Mouse (Mus musculus) ovary, postnatal 10 days (tissue): ENCODE data around the gene Clmp.
A peak's percentile ranks its signal among the peaks of the same experiment; 100 is the strongest.
"Not testable (repeated sequence)": the region's sequence is repeated elsewhere in the genome, so short reads cannot be mapped to it uniquely, and the experiment has no call there.

Source experiments
- DNase-seq: peaks from one replicate; pipeline ENCODE4 v3.0.0; 2022; ENCODE audit warnings: low spot score

The Clmp gene

GRCm38 (mm10) chr9:40731591-40732048 lies 45.9 kb downstream of the Clmp start:
- no peak for DNase-seq

- DNase-seq = no peak
Measured at GRCm38 (mm10) chr9:40732302-40732701, 46.5 kb downstream of the Clmp start.

- DNase-seq = no peak
Measured at GRCm38 (mm10) chr9:40737117-40737516, 51.4 kb downstream of the Clmp start.

- DNase-seq = no peak
Measured at GRCm38 (mm10) chr9:40743525-40744034, 57.8 kb downstream of the Clmp start.

- DNase-seq = no peak
Measured at GRCm38 (mm10) chr9:40744233-40744632, 58.5 kb downstream of the Clmp start.

GRCm38 (mm10) chr9:40746796-40747195 lies 61.0 kb downstream of the Clmp start:
- DNase-seq = no peak

- DNase-seq = no peak
Measured at GRCm38 (mm10) chr9:40747249-40747648, 61.5 kb downstream of the Clmp start.

GRCm38 (mm10) chr9:40749832-40750620 lies 64.3 kb downstream of the Clmp start:
- DNase-seq = no peak

- DNase-seq = no peak
Measured at GRCm38 (mm10) chr9:40751749-40752148, 66.0 kb downstream of the Clmp start.

GRCm38 (mm10) chr9:40756401-40756800 lies 70.6 kb downstream of the Clmp start:
- no peak for DNase-seq

GRCm38 (mm10) chr9:40757105-40757626 lies 71.4 kb downstream of the Clmp start:
- no peak for DNase-seq

- DNase-seq = peak; percentile 31
Measured at GRCm38 (mm10) chr9:40757685-40758270, 72.0 kb downstream of the Clmp start.

GRCm38 (mm10) chr9:40762354-40762753 lies 76.6 kb downstream of the Clmp start:
- DNase-seq = no peak

GRCm38 (mm10) chr9:40764887-40765580 lies 79.3 kb downstream of the Clmp start:
- no peak for DNase-seq

GRCm38 (mm10) chr9:40765581-40765940 lies 79.8 kb downstream of the Clmp start:
- no peak for DNase-seq

GRCm38 (mm10) chr9:40766058-40766605 lies 80.4 kb downstream of the Clmp start:
- DNase-seq = no peak

GRCm38 (mm10) chr9:40767946-40768345 lies 82.2 kb downstream of the Clmp start:
- DNase-seq = no peak

- DNase-seq = no peak
Measured at GRCm38 (mm10) chr9:40772246-40772645, 86.5 kb downstream of the Clmp start.

GRCm38 (mm10) chr9:40773142-40773541 lies 87.4 kb downstream of the Clmp start:
- DNase-seq = not testable (repeated sequence)

- DNase-seq = no peak
Measured at GRCm38 (mm10) chr9:40773869-40774268, 88.1 kb downstream of the Clmp start.

- DNase-seq = no peak
Measured at GRCm38 (mm10) chr9:40776044-40776443, 90.3 kb downstream of the Clmp start.
